Mouse (Mus musculus): Measurements from ENCODE around the gene Fam19a1.

DNA sequence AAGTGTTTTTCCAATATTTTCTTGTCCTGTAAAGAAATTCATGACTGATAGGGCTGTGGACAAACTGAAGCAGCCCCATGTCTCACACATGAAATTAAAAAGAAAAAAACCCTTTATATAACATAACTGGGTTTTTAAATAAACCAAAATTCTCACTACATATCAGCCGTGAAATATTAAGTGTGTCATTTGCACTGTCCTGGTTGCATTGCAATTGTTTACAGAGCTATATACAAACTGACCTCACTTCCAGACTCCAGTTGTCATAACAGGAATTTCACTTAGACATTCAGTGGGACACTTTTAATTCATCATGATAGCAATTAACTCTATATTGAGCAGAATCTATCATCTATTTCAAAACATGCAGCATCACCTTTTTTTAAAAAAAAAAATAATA is 553.4 kb downstream of the Fam19a1 start:
- no peak for TF ChIP-seq CTCF (IDR thresholded peaks at IDR 0.05)
- no peak for TF ChIP-seq POLR2A (IDR thresholded peaks at IDR 0.05; ENCODE audit: insufficient read depth, low read depth, low read length)
- no peak for TF ChIP-seq EP300 (IDR thresholded peaks at IDR 0.05; ENCODE audit: insufficient read depth, low read depth, low read length)

Data from heart, adult 2 months (tissue).